Mouse (Mus musculus) hindbrain, embryonic 11.5 days (tissue): ENCODE results near the gene C2cd4a. TPM values are rescaled to one million over a fixed set of nuclear protein-coding genes. Genes with fewer than 3 reads are reported as not detected.

Experiments used
- ATAC-seq: fragments of 200-750 bp; cut with Nextera tagmentation; 2 replicates; pipeline ENCODE4 v1.8.0; 2017; ENCODE audit warnings: mild to moderate bottlenecking, moderate TSS enrichment, moderate library complexity; ENCODE audit not compliant: low FRiP score
- DNase-seq: peaks from one replicate; pipeline ENCODE4 v3.0.0-alpha.2; 2015; ENCODE audit warnings: low spot score
- H3K27ac ChIP-seq: fragments of 300-500 bp; sonication (generic); 2 replicates; pipeline ENCODE4 v1.5.1; 2014; ENCODE audit warnings: mild to moderate bottlenecking, low read depth, low read length
- H3K27me3 ChIP-seq: fragments of 300-500 bp; sonication (generic); 2 replicates; pipeline ENCODE4 v1.6.1; 2014; ENCODE audit warnings: mild to moderate bottlenecking, low read length, moderate library complexity, mixed read lengths; ENCODE audit not compliant: control insufficient read depth, insufficient read depth
- H3K36me3 ChIP-seq: fragments of 300-500 bp; sonication (generic); 2 replicates; pipeline ENCODE4 v1.6.1; 2014; ENCODE audit warnings: mild to moderate bottlenecking, low read length, moderate library complexity, mixed read lengths; ENCODE audit not compliant: control insufficient read depth, insufficient read depth
- H3K4me1 ChIP-seq: fragments of 300-500 bp; sonication (generic); replicated peaks from 2 replicates; pipeline ENCODE4 v1.6.1; 2014; ENCODE audit warnings: low read length, mixed read lengths; ENCODE audit not compliant: control insufficient read depth, insufficient read depth
- H3K4me2 ChIP-seq: fragments of 300-500 bp; sonication (generic); replicated peaks from 2 replicates; pipeline ENCODE4 v1.6.1; 2014; ENCODE audit warnings: mild to moderate bottlenecking, low read depth, low read length
- H3K4me3 ChIP-seq: fragments of 300-500 bp; sonication (generic); 2 replicates; pipeline ENCODE4 v1.5.1; 2014; ENCODE audit warnings: low read depth, low read length
- H3K9ac ChIP-seq: fragments of 300-500 bp; sonication (generic); 2 replicates; pipeline ENCODE4 v1.6.1; 2014; ENCODE audit warnings: low read depth, low read length
- H3K9me3 ChIP-seq: fragments of 300-500 bp; sonication (generic); 2 replicates; pipeline ENCODE4 v1.6.1; 2016; ENCODE audit warnings: low read length; ENCODE audit not compliant: control insufficient read depth
- WGBS: fragments of 180-500 bp; shearing (Covaris S2); extraction: QIAGEN DNeasy Blood & Tissue Kit; methylation state at CpG from one replicate; pipeline ENCODE4 v1.1.7; 2014; 5-methylcytosine and 5-hydroxymethylcytosine counted together
- polyA plus RNA-seq: library from polyadenylated mRNA; unstranded; fragments of >200 nt; fragmentation: Nextera tagmentation; extraction: Ambion mirVana; gene quantifications from 2 replicates; pipeline ENCODE4 v1.2.1, GENCODE M21; 2014

C2cd4a gene
- polyA plus RNA-seq, 1 experiment from 2014 or later: not detected

DNA sequence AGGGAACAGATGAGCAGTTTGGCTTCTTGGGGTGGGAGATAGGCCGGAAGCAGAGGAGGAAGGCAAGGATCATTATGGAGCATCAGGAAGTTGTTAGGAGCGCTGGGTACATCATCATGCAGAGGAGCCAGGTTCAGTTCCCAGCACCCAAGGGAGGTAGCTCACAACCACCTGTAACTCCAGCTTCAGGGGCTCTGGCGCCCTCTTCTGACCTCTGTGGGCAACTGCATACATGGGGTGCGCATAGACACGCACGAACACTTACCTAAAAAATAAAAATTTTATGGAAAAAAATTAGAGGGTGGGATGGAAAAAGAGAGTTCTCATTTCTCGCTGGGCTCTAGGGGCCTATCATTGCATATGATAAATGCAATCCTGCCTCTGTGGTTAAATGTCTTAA, 6.6 kb downstream of the C2cd4a start:
- Histone ChIP-seq H3K9ac (no peak overlapping the region), H3K27ac (no peak overlapping the region), H3K9me3 (no peaks in the 10 kb centered on the region), H3K4me3 (no peak overlapping the region), H3K27me3 (peaks cover 15% of the 10 kb centered on the region), H3K4me1 (no peaks in the 10 kb centered on the region), H3K36me3 (no peaks in the 10 kb centered on the region), H3K4me2 (no peak overlapping the region)
- ATAC-seq (no peak), DNase-seq (no peak)
- WGBS: 85% methylated on average over 7 of the region's 7 CpGs

DNA sequence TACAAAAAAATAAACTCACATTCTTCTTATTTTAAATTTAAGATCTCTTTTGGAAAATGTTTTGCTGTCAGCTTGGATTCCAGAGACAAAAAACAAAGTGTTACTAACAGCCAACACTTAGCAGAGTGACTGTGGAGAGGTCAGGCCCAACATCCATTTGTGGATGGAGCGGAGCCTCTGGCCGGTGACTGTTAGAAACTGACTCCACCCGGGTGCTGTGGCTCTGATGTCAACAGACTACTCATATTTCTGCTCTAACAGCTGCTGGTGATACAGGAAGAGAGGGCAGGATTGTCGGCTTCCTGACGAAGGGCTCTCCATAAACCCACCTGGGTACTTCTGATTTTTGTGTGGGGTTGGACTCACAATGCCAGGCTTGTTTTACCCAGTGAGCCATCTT, 9.0 kb downstream of the C2cd4a start:
- ATAC-seq (no peak), DNase-seq (no peak)
- H3K4me2 ChIP-seq: no peak overlapping the region
- no peak overlapping the region for H3K4me3 ChIP-seq
- no peaks in the 10 kb centered on the region for H3K9me3 ChIP-seq
- no peaks in the 10 kb centered on the region for H3K27me3 ChIP-seq
- no peaks in the 10 kb centered on the region for H3K36me3 ChIP-seq
- no peaks in the 10 kb centered on the region for H3K4me1 ChIP-seq
- WGBS: 70% methylated on average over 5 of the region's 5 CpGs
- no peak overlapping the region for H3K27ac ChIP-seq
- H3K9ac ChIP-seq: no peak overlapping the region

DNA sequence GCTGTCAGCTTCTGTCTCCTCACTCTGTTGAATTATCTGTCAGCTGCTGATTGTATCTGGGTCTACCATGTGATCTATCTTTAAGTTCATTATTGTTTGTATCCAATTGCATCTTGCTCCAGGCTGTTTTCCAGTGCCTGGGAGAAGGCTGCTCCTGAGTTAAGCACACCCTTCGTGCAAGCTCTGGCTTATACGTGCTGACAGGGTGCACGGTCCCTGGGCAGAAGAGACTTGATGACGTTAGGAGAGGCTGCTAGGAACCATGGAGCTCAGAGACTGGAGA, 13.5 kb downstream of the C2cd4a start:
- H3K9me3 ChIP-seq: no peaks in the 10 kb centered on the region

DNA sequence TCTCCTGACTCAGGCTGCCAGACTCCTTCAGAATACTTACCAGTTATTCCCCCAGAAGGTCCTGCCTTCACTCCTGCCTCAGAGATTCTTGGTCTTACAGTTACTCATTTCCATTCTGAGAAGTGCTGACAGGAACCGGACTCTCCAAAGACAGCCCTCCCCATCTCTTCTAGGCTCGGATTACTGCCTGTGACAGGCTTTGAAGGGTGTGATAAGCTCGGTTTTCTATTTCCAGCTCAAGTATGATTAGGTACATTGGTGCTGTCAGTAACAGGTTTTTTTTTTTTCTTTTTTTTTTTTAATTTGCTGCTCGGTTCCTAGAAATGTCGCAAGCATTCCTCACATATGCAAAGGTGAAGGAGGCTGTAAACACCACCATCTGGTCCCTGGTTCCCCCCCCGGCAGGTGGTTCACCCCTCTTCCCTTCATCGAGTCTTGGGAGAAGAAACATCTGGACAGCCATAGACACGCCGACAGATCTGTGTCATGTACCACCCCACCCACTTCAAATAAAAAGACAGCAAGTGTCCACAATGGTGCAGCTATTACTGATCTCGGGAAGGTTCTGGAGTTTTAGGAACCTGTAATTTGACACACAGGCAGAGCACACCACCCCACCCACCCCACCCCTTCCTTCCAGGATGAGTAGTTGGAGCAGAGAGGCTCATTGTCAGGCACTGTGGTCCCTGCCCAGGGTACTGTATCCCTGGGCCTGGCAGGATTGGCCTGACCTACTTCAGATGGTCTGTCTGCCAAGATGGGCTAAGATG, 14.0 kb downstream of the C2cd4a start:
- H3K27ac ChIP-seq: no peak overlapping the region
- no peaks in the 10 kb centered on the region for H3K9me3 ChIP-seq
- no peaks in the 10 kb centered on the region for H3K27me3 ChIP-seq
- no peaks in the 10 kb centered on the region for H3K36me3 ChIP-seq
- ATAC-seq (no peak), DNase-seq (no peak)
- H3K4me2 ChIP-seq: no peak overlapping the region
- H3K4me3 ChIP-seq: no peak overlapping the region
- no peaks in the 10 kb centered on the region for H3K4me1 ChIP-seq
- no peak overlapping the region for H3K9ac ChIP-seq
- WGBS: 61% methylated on average over 10 of the region's 10 CpGs

More for the DNA sequence above, 13.5 kb downstream of the C2cd4a start:
- Histone ChIP-seq H3K27ac (no peak overlapping the region), H3K9ac (no peak overlapping the region), H3K36me3 (no peaks in the 10 kb centered on the region), H3K4me3 (no peak overlapping the region), H3K4me1 (no peaks in the 10 kb centered on the region), H3K27me3 (no peaks in the 10 kb centered on the region), H3K4me2 (no peak overlapping the region)
- DNase-seq: no peak
- ATAC-seq: no peak
- 81% methylated on average over 4 of the region's 4 CpGs for WGBS

DNA sequence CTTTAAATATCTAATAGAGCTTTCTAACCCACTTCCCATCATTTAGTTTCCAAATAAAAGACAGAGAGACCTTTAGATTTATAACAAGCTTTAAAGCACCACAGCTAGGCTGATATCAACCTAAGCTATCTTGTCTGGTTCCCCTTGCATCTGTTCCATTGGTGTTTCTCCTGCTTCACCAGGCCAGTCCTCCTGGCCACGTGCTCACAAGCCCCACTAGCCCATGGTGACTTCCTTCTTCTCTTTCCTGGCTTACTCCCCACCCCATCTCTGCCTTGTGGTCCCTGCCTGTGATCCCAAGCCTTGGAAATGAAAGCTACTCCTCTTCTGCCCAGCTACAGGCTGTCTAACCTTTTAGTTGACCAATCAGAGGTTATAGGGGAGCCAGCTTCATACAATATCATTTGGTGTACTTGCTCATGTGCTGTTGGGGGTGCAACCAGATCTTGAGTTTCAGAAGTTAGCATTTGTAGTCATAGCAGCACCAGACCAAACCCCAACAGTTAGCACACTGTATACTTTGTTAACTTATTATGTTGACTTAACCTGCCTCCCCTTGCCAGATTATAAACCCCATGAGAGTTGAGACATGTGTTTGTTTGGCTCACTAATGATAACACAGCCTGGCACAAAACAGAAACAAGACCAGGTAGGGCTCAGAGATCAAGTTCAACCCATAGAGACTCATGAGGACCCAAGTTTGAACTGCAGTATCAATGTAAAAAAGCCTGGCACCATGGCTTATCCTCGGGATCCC, 15.8 kb downstream of the C2cd4a start:
- Histone ChIP-seq H3K9me3 (no peaks in the 10 kb centered on the region), H3K4me2 (no peak overlapping the region), H3K4me3 (no peak overlapping the region), H3K27me3 (no peaks in the 10 kb centered on the region), H3K27ac (no peak overlapping the region), H3K9ac (no peak overlapping the region), H3K4me1 (no peaks in the 10 kb centered on the region), H3K36me3 (no peaks in the 10 kb centered on the region)
- no peak for DNase-seq
- no peak for ATAC-seq
- WGBS: 70% methylated on average over 2 of the region's 2 CpGs

DNA sequence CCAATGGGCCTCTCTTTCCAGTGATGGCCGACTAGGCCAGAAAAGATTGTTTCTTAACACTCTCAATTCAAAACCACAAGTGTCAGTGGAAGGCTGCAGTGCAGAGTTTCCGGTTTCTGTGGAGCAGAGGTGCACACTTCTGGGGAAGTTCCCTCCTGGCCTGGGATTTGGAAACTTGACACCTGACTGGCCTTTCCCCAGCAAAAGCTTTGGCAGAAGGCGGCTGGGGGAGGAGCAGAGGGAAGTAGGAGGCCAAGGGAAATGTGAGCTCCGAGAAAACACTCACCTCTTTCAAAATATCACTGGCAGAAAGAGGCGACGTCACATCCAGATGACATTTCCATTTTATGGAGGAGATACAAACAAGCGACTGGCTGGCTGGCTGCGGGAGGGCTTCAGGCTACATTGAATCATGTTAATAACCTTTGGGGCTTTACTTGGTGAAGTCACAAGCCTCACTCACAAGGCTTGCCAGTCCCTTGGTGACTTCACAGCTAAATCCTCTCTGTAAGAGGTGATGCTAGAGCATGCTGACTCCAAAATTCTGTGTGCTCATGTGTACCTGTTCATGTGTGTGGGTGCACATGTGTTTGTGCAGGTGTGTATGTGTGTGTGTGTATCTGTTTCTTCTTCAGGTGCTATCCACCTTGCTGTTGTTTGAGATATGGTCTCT, 18.3 kb downstream of the C2cd4a start:
- no peaks in the 10 kb centered on the region for H3K27me3 ChIP-seq
- no peak overlapping the region for H3K4me3 ChIP-seq
- no peaks in the 10 kb centered on the region for H3K9me3 ChIP-seq
- no peak overlapping the region for H3K27ac ChIP-seq
- no peaks in the 10 kb centered on the region for H3K4me1 ChIP-seq
- ATAC-seq: no peak
- peak; percentile 24 for DNase-seq
- WGBS: 21% methylated on average over 8 of the region's 8 CpGs
- H3K36me3 ChIP-seq: no peaks in the 10 kb centered on the region
- no peak overlapping the region for H3K9ac ChIP-seq
- H3K4me2 ChIP-seq: no peak overlapping the region

DNA sequence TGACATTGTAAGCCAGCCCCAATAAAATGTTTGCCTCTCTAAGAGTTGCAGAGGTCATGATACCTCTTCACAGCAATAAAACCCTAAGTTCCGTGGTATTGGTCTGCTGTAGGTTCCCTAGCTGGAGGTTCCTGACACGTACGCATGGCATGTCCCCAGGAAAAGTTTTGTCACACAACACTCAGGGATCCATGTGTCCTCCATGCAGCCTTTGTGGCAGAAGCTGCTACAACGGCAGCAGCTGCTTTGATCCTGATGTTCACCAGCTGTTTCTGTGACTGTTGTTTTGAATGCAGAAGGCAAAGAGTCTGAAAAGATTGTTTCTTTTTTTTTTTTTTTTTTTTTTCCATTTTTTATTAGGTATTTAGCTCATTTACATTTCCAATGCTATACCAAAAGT, 19.0 kb downstream of the C2cd4a start:
- WGBS: 73% methylated on average over 4 of the region's 4 CpGs

DNA sequence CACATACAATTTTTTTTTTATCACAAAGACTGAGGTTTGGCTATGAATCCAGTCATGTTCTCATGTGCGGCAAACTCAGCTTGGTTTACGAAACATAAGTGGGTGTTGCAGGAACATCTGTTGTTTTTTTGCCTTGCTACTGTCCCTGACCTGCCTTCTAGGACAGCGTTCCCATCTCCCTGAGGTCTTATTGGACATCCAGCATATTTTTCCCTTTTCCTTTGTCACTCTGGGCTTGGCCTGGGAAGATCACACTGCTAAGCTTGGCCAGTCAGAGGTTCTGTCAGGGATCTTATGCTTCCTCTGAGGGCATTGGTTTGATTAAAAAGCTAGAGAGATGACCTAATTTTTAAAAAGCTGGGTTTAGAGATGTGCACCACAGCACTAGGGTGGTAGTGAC, 21.0 kb downstream of the C2cd4a start:
- Histone ChIP-seq H3K9me3 (no peaks in the 10 kb centered on the region), H3K27me3 (no peaks in the 10 kb centered on the region), H3K4me2 (no peak overlapping the region), H3K9ac (no peak overlapping the region), H3K36me3 (no peaks in the 10 kb centered on the region), H3K4me3 (no peak overlapping the region), H3K4me1 (no peaks in the 10 kb centered on the region), H3K27ac (no peak overlapping the region)
- ATAC-seq: no peak
- 82% methylated on average over 3 of the region's 3 CpGs for WGBS
- DNase-seq: no peak

More for the DNA sequence above, 19.0 kb downstream of the C2cd4a start:
- H3K4me2 ChIP-seq: no peak overlapping the region
- H3K4me3 ChIP-seq: no peak overlapping the region
- no peak overlapping the region for H3K9ac ChIP-seq
- H3K27ac ChIP-seq: no peak overlapping the region
- no peak for DNase-seq
- ATAC-seq: no peak
- H3K36me3 ChIP-seq: no peaks in the 10 kb centered on the region
- no peaks in the 10 kb centered on the region for H3K9me3 ChIP-seq
- H3K4me1 ChIP-seq: no peaks in the 10 kb centered on the region
- no peaks in the 10 kb centered on the region for H3K27me3 ChIP-seq
